Mouse (Mus musculus) hindbrain, embryonic 11.5 days (tissue): ENCODE measurements around the gene Ppm1f. TPM values are rescaled to one million over a fixed set of nuclear protein-coding genes. Genes with fewer than 3 reads are reported as not detected.
"Not testable (repeated sequence)": the region's sequence is repeated elsewhere in the genome, so short reads cannot be mapped to it uniquely, and the experiment has no call there.

Experiments
- ATAC-seq: fragments of 200-750 bp; cut with Nextera tagmentation; 2 replicates; pipeline ENCODE4 v1.8.0; 2017; ENCODE audit warnings: mild to moderate bottlenecking, moderate TSS enrichment, moderate library complexity; ENCODE audit not compliant: low FRiP score
- DNase-seq: peaks from one replicate; pipeline ENCODE4 v3.0.0-alpha.2; 2015; ENCODE audit warnings: low spot score
- H3K27ac ChIP-seq: fragments of 300-500 bp; sonication (generic); 2 replicates; pipeline ENCODE4 v1.5.1; 2014; ENCODE audit warnings: mild to moderate bottlenecking, low read depth, low read length
- H3K27me3 ChIP-seq: fragments of 300-500 bp; sonication (generic); 2 replicates; pipeline ENCODE4 v1.6.1; 2014; ENCODE audit warnings: mild to moderate bottlenecking, low read length, moderate library complexity, mixed read lengths; ENCODE audit not compliant: control insufficient read depth, insufficient read depth
- H3K36me3 ChIP-seq: fragments of 300-500 bp; sonication (generic); 2 replicates; pipeline ENCODE4 v1.6.1; 2014; ENCODE audit warnings: mild to moderate bottlenecking, low read length, moderate library complexity, mixed read lengths; ENCODE audit not compliant: control insufficient read depth, insufficient read depth
- H3K4me1 ChIP-seq: fragments of 300-500 bp; sonication (generic); replicated peaks from 2 replicates; pipeline ENCODE4 v1.6.1; 2014; ENCODE audit warnings: low read length, mixed read lengths; ENCODE audit not compliant: control insufficient read depth, insufficient read depth
- H3K4me2 ChIP-seq: fragments of 300-500 bp; sonication (generic); replicated peaks from 2 replicates; pipeline ENCODE4 v1.6.1; 2014; ENCODE audit warnings: mild to moderate bottlenecking, low read depth, low read length
- H3K4me3 ChIP-seq: fragments of 300-500 bp; sonication (generic); 2 replicates; pipeline ENCODE4 v1.5.1; 2014; ENCODE audit warnings: low read depth, low read length
- H3K9ac ChIP-seq: fragments of 300-500 bp; sonication (generic); 2 replicates; pipeline ENCODE4 v1.6.1; 2014; ENCODE audit warnings: low read depth, low read length
- H3K9me3 ChIP-seq: fragments of 300-500 bp; sonication (generic); 2 replicates; pipeline ENCODE4 v1.6.1; 2016; ENCODE audit warnings: low read length; ENCODE audit not compliant: control insufficient read depth
- WGBS: fragments of 180-500 bp; shearing (Covaris S2); extraction: QIAGEN DNeasy Blood & Tissue Kit; methylation state at CpG from one replicate; pipeline ENCODE4 v1.1.7; 2014; 5-methylcytosine and 5-hydroxymethylcytosine counted together
- polyA plus RNA-seq: library from polyadenylated mRNA; unstranded; fragments of >200 nt; fragmentation: Nextera tagmentation; extraction: Ambion mirVana; gene quantifications from 2 replicates; pipeline ENCODE4 v1.2.1, GENCODE M21; 2014

Ppm1f gene
- polyA plus RNA-seq, 1 experiment from 2014 or later: 10.9 TPM

GRCm38 (mm10) chr16:16924481-16924880 lies 28.2 kb downstream of the Ppm1f start:
- no peaks in the 10 kb centered on the region for H3K4me1 ChIP-seq
- no peak overlapping the region for H3K27ac ChIP-seq
- no peaks in the 10 kb centered on the region for H3K9me3 ChIP-seq
- no peaks in the 10 kb centered on the region for H3K27me3 ChIP-seq
- H3K9ac ChIP-seq: no peak overlapping the region
- no peak overlapping the region for H3K4me3 ChIP-seq
- ATAC-seq (no peak), DNase-seq (no peak)
- 93% methylated on average over 3 of the region's 3 CpGs for WGBS
- H3K4me2 ChIP-seq: no peak overlapping the region
- no peaks in the 10 kb centered on the region for H3K36me3 ChIP-seq

DNA sequence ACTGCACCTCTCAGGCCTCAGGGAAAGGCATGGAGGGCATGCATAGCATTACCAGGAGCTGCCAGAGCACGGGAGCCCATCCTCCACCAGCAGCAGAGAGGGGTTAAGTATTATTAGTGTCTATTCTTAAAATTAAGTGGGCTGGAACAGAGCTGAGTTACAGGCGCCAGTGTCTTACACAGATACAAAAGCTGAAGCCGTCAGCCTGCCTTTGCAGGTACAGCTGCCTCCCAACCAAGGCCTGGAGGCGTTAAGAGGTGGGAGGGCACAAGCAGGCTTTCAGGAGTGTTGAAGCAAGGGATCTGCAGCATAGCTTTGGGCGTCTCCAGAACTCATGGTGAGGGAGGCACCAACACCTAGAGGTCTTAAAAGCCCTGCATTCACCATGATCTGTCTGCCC lies 30.3 kb downstream of the Ppm1f start:
- Histone ChIP-seq H3K27ac (no peak overlapping the region), H3K4me1 (no peaks in the 10 kb centered on the region), H3K9me3 (no peaks in the 10 kb centered on the region), H3K27me3 (no peaks in the 10 kb centered on the region), H3K4me3 (no peak overlapping the region), H3K4me2 (no peak overlapping the region), H3K36me3 (no peaks in the 10 kb centered on the region), H3K9ac (no peak overlapping the region)
- ATAC-seq (no peak), DNase-seq (no peak)
- 44% methylated on average over 5 of the region's 5 CpGs for WGBS

DNA sequence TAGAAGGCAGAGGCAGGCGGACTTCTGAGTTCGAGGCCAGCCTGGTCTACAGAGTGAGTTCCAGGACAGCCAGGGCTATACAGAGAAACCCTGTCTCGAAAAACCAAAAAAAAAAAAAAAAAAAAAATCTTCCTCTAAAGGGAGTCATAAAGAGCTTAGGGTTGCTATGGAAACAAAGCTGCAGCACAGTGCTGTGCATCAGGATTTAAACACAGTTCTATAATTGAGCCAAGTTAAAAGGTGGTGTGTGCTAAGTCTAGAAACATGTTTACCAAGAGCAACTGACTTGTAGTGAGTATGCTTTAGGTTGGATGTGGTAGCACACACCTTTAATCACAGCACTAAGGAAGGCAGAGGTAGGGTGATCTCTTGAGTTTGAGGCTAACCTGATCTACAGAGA lies 32.6 kb downstream of the Ppm1f start:
- H3K9me3 ChIP-seq, H3K4me1 ChIP-seq, H3K4me3 ChIP-seq, H3K9ac ChIP-seq, H3K27me3 ChIP-seq, ATAC-seq, H3K27ac ChIP-seq, DNase-seq, H3K4me2 ChIP-seq, H3K36me3 ChIP-seq: not testable (repeated sequence)
- 100% methylated on average over 2 of the region's 3 CpGs for WGBS

DNA sequence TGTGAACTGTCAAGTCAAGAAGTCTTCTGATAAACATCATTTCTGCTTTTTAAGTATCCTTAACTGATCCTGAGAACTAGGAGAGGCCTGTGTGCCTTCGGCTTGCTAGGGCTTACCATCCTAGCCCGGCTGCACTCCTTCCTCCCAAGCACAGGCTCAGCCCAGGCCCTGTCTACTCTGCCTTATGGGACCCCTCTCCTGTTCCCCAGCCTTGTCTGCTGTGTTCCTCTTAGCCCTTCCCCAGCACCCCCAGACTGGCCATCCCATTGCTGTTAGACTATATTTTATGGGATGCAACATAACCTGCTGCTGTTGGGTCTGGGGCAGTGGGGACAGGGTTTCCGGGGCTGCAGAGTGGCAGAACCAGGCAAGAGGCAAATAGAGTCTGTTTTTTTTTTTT lies 34.1 kb downstream of the Ppm1f start:
- Histone ChIP-seq H3K4me1 (no peaks in the 10 kb centered on the region), H3K4me2 (no peak overlapping the region), H3K4me3 (no peak overlapping the region), H3K27ac (no peak overlapping the region), H3K9ac (no peak overlapping the region), H3K27me3 (no peaks in the 10 kb centered on the region), H3K9me3 (0 out of 2 replicates have a peak, but pooled peaks cover 2% of the 10 kb centered on the region), H3K36me3 (no peaks in the 10 kb centered on the region)
- WGBS: 89% methylated on average over 3 of the region's 3 CpGs
- no peak for DNase-seq
- no peak for ATAC-seq

- ATAC-seq (no peak), DNase-seq (no peak)
- 76% methylated on average over 5 of the region's 5 CpGs for WGBS
- Histone ChIP-seq H3K4me2 (no peak overlapping the region), H3K9me3 (0 out of 2 replicates have a peak, but pooled peaks cover 2% of the 10 kb centered on the region), H3K4me3 (no peak overlapping the region), H3K36me3 (no peaks in the 10 kb centered on the region), H3K4me1 (no peaks in the 10 kb centered on the region), H3K27me3 (no peaks in the 10 kb centered on the region), H3K27ac (no peak overlapping the region), H3K9ac (no peak overlapping the region)
Measured at GRCm38 (mm10) chr16:16930810-16931296, 34.6 kb downstream of the Ppm1f start.

DNA sequence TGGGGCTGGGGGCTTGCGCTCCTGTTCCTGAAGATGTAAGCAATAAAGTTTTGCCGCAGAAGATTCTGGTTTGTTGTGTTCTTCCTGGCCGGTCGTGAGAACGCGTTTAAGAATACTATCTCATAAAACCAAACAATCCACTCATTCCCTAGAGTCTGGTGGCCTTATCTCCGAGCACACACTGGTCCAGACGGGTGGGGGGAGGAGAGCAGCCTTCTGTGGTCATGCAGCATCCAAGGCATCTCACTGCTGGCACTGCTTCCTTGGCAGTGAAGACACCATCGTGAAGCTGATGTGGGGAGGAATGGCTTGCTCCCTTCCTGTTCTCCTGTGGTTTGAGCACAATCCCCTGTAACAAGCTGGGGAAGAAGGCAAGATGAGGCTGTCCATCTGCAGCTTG lies 43.3 kb downstream of the Ppm1f start:
- no peaks in the 10 kb centered on the region for H3K27me3 ChIP-seq
- H3K4me1 ChIP-seq: no peaks in the 10 kb centered on the region
- no peak overlapping the region for H3K9ac ChIP-seq
- H3K9me3 ChIP-seq: no peaks in the 10 kb centered on the region
- WGBS: 93% methylated on average over 9 of the region's 9 CpGs
- H3K36me3 ChIP-seq: no peaks in the 10 kb centered on the region
- H3K27ac ChIP-seq: no peak overlapping the region
- no peak for DNase-seq
- H3K4me3 ChIP-seq: no peak overlapping the region
- no peak overlapping the region for H3K4me2 ChIP-seq
- no peak for ATAC-seq

- H3K4me2 ChIP-seq: no peak overlapping the region
- no peak for DNase-seq
- no peak overlapping the region for H3K27ac ChIP-seq
- H3K36me3 ChIP-seq: no peaks in the 10 kb centered on the region
- no peak overlapping the region for H3K9ac ChIP-seq
- no peaks in the 10 kb centered on the region for H3K4me1 ChIP-seq
- no peaks in the 10 kb centered on the region for H3K9me3 ChIP-seq
- H3K4me3 ChIP-seq: no peak overlapping the region
- no peak for ATAC-seq
- H3K27me3 ChIP-seq: no peaks in the 10 kb centered on the region
- WGBS: 92% methylated on average over 2 of the region's 2 CpGs
Measured at GRCm38 (mm10) chr16:16941078-16941477, 44.8 kb downstream of the Ppm1f start.

- Histone ChIP-seq H3K4me2 (no peak overlapping the region), H3K27ac (no peak overlapping the region), H3K36me3 (no peaks in the 10 kb centered on the region), H3K27me3 (no peaks in the 10 kb centered on the region), H3K4me3 (no peak overlapping the region), H3K9me3 (no peaks in the 10 kb centered on the region), H3K9ac (no peak overlapping the region), H3K4me1 (no peaks in the 10 kb centered on the region)
- 17% methylated on average over 4 of the region's 5 CpGs for WGBS
- DNase-seq: peak; percentile 18
- peak; percentile 59; the same call in 1 of the 2 replicates for ATAC-seq
Measured at GRCm38 (mm10) chr16:16958575-16958974, 62.3 kb downstream of the Ppm1f start.

- Histone ChIP-seq H3K36me3 (no peaks in the 10 kb centered on the region), H3K4me1 (no peaks in the 10 kb centered on the region), H3K9me3 (no peaks in the 10 kb centered on the region), H3K27me3 (no peaks in the 10 kb centered on the region), H3K27ac (no peak overlapping the region), H3K9ac (no peak overlapping the region), H3K4me2 (no peak overlapping the region), H3K4me3 (no peak overlapping the region)
- WGBS: 84% methylated on average over 6 of the region's 6 CpGs
- no peak for DNase-seq
- no peak for ATAC-seq
Measured at GRCm38 (mm10) chr16:16959907-16960306, 63.6 kb downstream of the Ppm1f start.
